Mouse (Mus musculus): Measurements from ENCODE around the gene St3gal3.

St3gal3 gene

GRCm38 (mm10) chr4:118022811-118023210 is 111.9 kb downstream of the St3gal3 start:
- in situ Hi-C loops (cut with MboI, MseI): no loop called here

GRCm38 (mm10) chr4:118022406-118022805 is 112.3 kb downstream of the St3gal3 start:
- in situ Hi-C loops (cut with MboI, MseI): no loop called here

GRCm38 (mm10) chr4:118019640-118020039 is 115.1 kb downstream of the St3gal3 start:
- in situ Hi-C loops (cut with MboI, MseI): no loop called here

GRCm38 (mm10) chr4:118019218-118019617 is 115.5 kb downstream of the St3gal3 start:
- in situ Hi-C loops (cut with MboI, MseI): no loop called here

- in situ Hi-C loops (cut with MboI, MseI): no loop called here
Measured at GRCm38 (mm10) chr4:118017021-118017805, 117.5 kb downstream of the St3gal3 start.

- in situ Hi-C loops (cut with MboI, MseI): no loop called here
Measured at GRCm38 (mm10) chr4:118016323-118016911, 118.3 kb downstream of the St3gal3 start.

GRCm38 (mm10) chr4:118015636-118016035 is 119.1 kb downstream of the St3gal3 start:
- in situ Hi-C loops (cut with MboI, MseI): no loop called here

GRCm38 (mm10) chr4:118015126-118015525 is 119.6 kb downstream of the St3gal3 start:
- in situ Hi-C loops (cut with MboI, MseI): no loop called here

GRCm38 (mm10) chr4:118010661-118011173 is 124.0 kb downstream of the St3gal3 start:
- in situ Hi-C loops (cut with MboI, MseI): no loop called here

- in situ Hi-C loops (cut with MboI, MseI): no loop called here
Measured at GRCm38 (mm10) chr4:118008433-118009033, 126.2 kb downstream of the St3gal3 start.

- in situ Hi-C loops (cut with MboI, MseI): no loop called here
Measured at GRCm38 (mm10) chr4:118001355-118001754, 133.4 kb downstream of the St3gal3 start.

GRCm38 (mm10) chr4:118000605-118001208 is 134.0 kb downstream of the St3gal3 start:
- in situ Hi-C loops (cut with MboI, MseI): no loop called here

- in situ Hi-C loops (cut with MboI, MseI): no loop called here
Measured at GRCm38 (mm10) chr4:117999951-118000350, 134.8 kb downstream of the St3gal3 start.

GRCm38 (mm10) chr4:117997381-117998269 is 137.1 kb downstream of the St3gal3 start:
- in situ Hi-C loops (cut with MboI, MseI): no loop called here

GRCm38 (mm10) chr4:117996701-117997100 is 138.0 kb downstream of the St3gal3 start:
- in situ Hi-C loops (cut with MboI, MseI): no loop called here

- in situ Hi-C loops (cut with MboI, MseI): no loop called here
Measured at GRCm38 (mm10) chr4:117995461-117995860, 139.3 kb downstream of the St3gal3 start.

GRCm38 (mm10) chr4:117993421-117993820 is 141.3 kb downstream of the St3gal3 start:
- in situ Hi-C loops (cut with MboI, MseI): no loop called here

- in situ Hi-C loops (cut with MboI, MseI): no loop called here
Measured at GRCm38 (mm10) chr4:117992872-117993271, 141.8 kb downstream of the St3gal3 start.

- in situ Hi-C loops (cut with MboI, MseI): no loop called here
Measured at GRCm38 (mm10) chr4:117992036-117992435, 142.7 kb downstream of the St3gal3 start.

- in situ Hi-C loops (cut with MboI, MseI): no loop called here
Measured at GRCm38 (mm10) chr4:117991055-117991627, 143.6 kb downstream of the St3gal3 start.

GRCm38 (mm10) chr4:117990571-117990970 is 144.1 kb downstream of the St3gal3 start:
- in situ Hi-C loops (cut with MboI, MseI): no loop called here
